Mouse (Mus musculus) lung, embryonic 14.5 days (tissue): Measurements from ENCODE around the gene Rps17. TPM values are rescaled to one million over a fixed set of nuclear protein-coding genes. Genes with fewer than 3 reads are reported as not detected.

Source experiments
- ATAC-seq: fragments of 200-750 bp; cut with Nextera tagmentation; 2 replicates; pipeline ENCODE4 v1.8.0; 2017; ENCODE audit warnings: mild to moderate bottlenecking, moderate TSS enrichment, moderate library complexity; ENCODE audit not compliant: insufficient read depth
- DNase-seq: peaks from one replicate; pipeline ENCODE4 v3.0.0-alpha.2; 2015
- H3K27ac ChIP-seq: fragments of 300-500 bp; sonication (generic); 2 replicates; pipeline ENCODE4 v1.5.1; 2014; ENCODE audit warnings: low read depth, mild to moderate bottlenecking, moderate library complexity
- H3K27me3 ChIP-seq: fragments of 300-500 bp; sonication (generic); 2 replicates; pipeline ENCODE4 v1.6.1; 2014; ENCODE audit warnings: low read length, control low read depth; ENCODE audit not compliant: insufficient read depth
- H3K36me3 ChIP-seq: fragments of 300-500 bp; sonication (generic); 2 replicates; pipeline ENCODE4 v1.6.1; 2014; ENCODE audit warnings: control low read depth; ENCODE audit not compliant: insufficient read depth
- H3K4me1 ChIP-seq: fragments of 300-500 bp; sonication (generic); 2 replicates; pipeline ENCODE4 v1.6.1; 2014; ENCODE audit warnings: antibody characterized with exemption, control low read depth; ENCODE audit not compliant: insufficient read depth
- H3K4me2 ChIP-seq: fragments of 300-500 bp; sonication (generic); 2 replicates; pipeline ENCODE4 v1.6.1; 2014; ENCODE audit warnings: mild to moderate bottlenecking
- H3K4me3 ChIP-seq: fragments of 300-500 bp; sonication (generic); 2 replicates; pipeline ENCODE4 v1.5.1; 2014; ENCODE audit warnings: low read depth, low read length
- H3K9ac ChIP-seq: fragments of 300-500 bp; sonication (generic); 2 replicates; pipeline ENCODE4 v1.6.1; 2014
- H3K9me3 ChIP-seq: fragments of 300-500 bp; sonication (generic); 2 replicates; pipeline ENCODE4 v1.6.1; 2016; ENCODE audit warnings: low read depth, low read length, control low read depth
- CTCF ChIP-seq: IDR thresholded peaks from 2 replicates; pipeline ENCODE4 v1.5.1; 2016; ENCODE audit warnings: antibody characterized with exemption, low read depth
- WGBS: fragments of 180-500 bp; shearing (Covaris S2); extraction: QIAGEN DNeasy Blood & Tissue Kit; methylation state at CpG from one replicate; pipeline ENCODE4 v1.1.7; 2014; 5-methylcytosine and 5-hydroxymethylcytosine counted together
- polyA plus RNA-seq: library from polyadenylated mRNA; unstranded; fragments of >200 nt; fragmentation: Nextera tagmentation; extraction: Ambion mirVana; gene quantifications from 2 replicates; pipeline ENCODE4 v1.2.1, GENCODE M21; 2014

Rps17 gene
- polyA plus RNA-seq, 1 experiment from 2014 or later = 1,388 TPM

DNA sequence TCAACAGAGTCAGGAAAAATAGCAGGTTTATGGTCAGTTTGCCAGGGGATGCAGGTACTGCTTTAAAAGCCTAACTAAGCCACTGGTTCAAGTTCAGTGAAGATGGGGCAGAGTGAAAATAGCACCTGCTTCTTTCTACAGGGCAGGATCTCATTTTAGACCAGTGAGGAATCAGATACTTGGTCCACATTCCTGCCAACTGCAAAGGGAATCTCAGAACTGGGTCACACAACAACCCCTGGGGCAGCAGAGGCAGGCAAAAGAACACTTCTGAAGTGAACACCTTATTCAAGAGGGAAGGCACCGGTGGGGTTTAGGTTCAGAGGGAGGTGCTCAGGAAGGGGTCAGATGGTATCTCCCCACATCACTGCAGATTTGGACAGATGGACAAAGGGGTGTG, 11.3 kb upstream of the Rps17 start:
- no peak for TF ChIP-seq CTCF
- Histone ChIP-seq H3K36me3 (no peaks in the 10 kb centered on the region), H3K27me3 (no peaks in the 10 kb centered on the region), H3K4me1 (no peaks in the 10 kb centered on the region), H3K4me2 (no peak overlapping the region), H3K27ac (no peak overlapping the region), H3K4me3 (no peak overlapping the region), H3K9ac (no peak overlapping the region), H3K9me3 (no peaks in the 10 kb centered on the region)
- 69% methylated on average over 1 of the region's 1 CpGs for WGBS
- DNase-seq = no peak
- no peak for ATAC-seq

DNA sequence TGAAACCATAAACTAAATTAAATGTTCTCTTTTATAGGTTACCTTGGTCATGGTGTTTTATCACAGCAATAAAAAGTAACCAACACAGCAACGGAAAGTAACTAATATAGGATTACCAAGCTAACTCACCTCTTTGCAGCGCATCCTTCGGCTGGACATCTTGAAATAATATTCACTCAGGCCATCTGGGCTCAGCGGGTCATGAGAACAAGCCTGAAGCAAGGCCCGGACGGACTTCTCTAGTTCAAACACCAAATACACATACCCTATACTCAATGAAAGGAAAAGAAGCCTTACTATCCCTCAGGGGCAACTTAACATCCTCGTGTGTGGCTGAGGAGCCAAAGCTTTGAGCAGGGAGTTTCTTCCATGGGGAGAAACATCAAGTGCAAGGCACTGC, 10.7 kb upstream of the Rps17 start:
- ATAC-seq = no peak
- Histone ChIP-seq H3K36me3 (no peaks in the 10 kb centered on the region), H3K4me2 (no peak overlapping the region), H3K27ac (no peak overlapping the region), H3K9me3 (no peaks in the 10 kb centered on the region), H3K4me1 (no peaks in the 10 kb centered on the region), H3K27me3 (no peaks in the 10 kb centered on the region), H3K4me3 (no peak overlapping the region), H3K9ac (no peak overlapping the region)
- WGBS = 80% methylated on average over 7 of the region's 7 CpGs
- DNase-seq = no peak
- no peak for TF ChIP-seq CTCF

DNA sequence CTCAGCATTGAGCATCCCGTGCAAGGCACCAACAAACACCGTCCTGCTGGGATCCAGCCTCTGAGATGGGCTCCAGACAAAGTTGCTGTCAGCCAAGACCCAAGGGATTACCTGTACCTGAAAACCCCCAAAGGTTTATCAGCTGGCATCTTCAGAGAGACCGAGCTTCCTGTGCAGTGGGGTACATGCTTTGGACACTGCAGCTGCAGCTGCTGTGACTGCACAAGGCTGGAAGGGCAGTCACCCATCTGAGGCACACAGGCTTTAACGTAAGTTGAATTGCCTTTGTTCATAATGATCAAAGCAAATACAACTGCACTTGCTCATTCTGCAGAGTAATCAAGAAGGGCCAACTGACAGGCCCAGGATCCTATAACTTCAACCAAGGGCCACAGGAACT, 6.8 kb upstream of the Rps17 start:
- Histone ChIP-seq H3K4me3 (no peak overlapping the region), H3K9ac (no peak overlapping the region), H3K27me3 (no peaks in the 10 kb centered on the region), H3K9me3 (no peaks in the 10 kb centered on the region), H3K27ac (no peak overlapping the region), H3K4me2 (no peak overlapping the region), H3K36me3 (no peaks in the 10 kb centered on the region), H3K4me1 (no peaks in the 10 kb centered on the region)
- no peak for TF ChIP-seq CTCF
- DNase-seq = no peak
- ATAC-seq = no peak
- WGBS = 74% methylated on average over 4 of the region's 4 CpGs

DNA sequence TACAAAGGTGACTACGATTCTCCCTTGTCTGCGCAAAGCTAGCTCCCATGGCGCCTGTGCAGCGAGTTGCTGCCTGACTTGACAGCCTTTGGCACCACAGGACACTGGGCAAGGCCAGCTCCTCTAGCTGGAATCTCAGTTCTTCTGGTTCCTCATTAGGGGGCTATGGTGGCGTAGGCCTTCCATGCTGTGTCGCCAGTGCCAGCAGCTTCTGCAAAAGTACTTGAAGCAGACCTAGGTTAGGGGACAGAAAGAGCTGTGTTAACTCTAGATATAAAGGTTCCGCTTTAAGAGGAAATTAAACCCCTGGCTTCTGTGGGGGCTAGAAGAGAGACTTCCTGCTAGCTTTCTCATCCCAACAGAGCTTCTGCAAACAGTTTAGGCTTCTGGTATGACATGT, 3.2 kb upstream of the Rps17 start:
- no peak overlapping the region for H3K4me3 ChIP-seq
- no peak for DNase-seq
- H3K36me3 ChIP-seq = peaks cover 9% of the 10 kb centered on the region
- H3K27ac ChIP-seq = no peak overlapping the region
- no peak for TF ChIP-seq CTCF
- H3K4me2 ChIP-seq = no peak overlapping the region
- ATAC-seq = no peak
- no peaks in the 10 kb centered on the region for H3K27me3 ChIP-seq
- H3K9ac ChIP-seq = no peak overlapping the region
- no peaks in the 10 kb centered on the region for H3K9me3 ChIP-seq
- 65% methylated on average over 7 of the region's 7 CpGs for WGBS
- peaks cover 7% of the 10 kb centered on the region; the same call in 1 of the 2 replicates for H3K4me1 ChIP-seq

DNA sequence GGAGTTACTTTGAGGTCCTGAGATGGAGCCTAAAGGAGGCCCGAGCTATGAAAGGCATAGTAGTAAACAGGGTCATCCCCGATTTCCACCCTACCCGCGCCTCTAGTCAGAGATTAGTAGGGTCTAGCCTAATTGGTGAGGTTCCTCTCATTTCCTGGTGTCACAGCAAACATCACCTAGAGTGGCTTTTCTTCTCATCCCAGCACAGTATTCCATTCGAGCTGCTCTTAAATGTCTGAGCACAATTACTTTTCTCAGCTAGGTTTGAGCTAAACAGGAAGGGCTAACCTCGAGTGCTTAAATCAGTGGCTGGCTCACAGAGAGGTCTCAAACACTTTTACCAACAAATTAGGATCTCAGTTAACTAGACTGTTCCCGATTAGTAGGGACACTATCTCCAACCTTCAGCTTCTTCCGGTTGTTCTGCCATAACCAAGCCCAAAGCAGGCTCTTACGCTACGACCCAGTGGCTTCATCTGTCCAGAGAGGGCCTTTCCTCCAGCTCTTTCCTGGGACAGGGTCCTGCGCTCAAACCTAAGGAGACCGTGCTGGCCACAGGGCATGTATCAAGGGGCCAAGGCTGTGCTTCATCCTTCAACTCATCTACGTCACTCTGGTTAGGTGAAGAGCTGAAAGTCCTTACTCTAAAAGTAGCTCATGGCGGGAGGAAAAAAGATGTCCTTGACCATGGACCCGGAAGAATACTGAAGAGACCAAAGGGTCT, 555 bp upstream of the Rps17 start:
- peaks cover 12% of the 10 kb centered on the region; the same call in 1 of the 2 replicates for H3K4me1 ChIP-seq
- peak overlapping the region; percentile 60 for H3K4me2 ChIP-seq
- H3K4me3 ChIP-seq = peak overlapping the region; percentile 96
- TF ChIP-seq CTCF = no peak
- no peaks in the 10 kb centered on the region for H3K27me3 ChIP-seq
- H3K27ac ChIP-seq = 0 out of 2 replicates have a peak overlapping the region, but pooled peaks have one; percentile 61
- ATAC-seq (0 out of 2 replicates have a peak, but pooled peaks have one; percentile 0), DNase-seq (no peak)
- peaks cover 34% of the 10 kb centered on the region for H3K36me3 ChIP-seq
- peak overlapping the region; percentile 48; the same call in 1 of the 2 replicates for H3K9ac ChIP-seq
- 60% methylated on average over 15 of the region's 15 CpGs for WGBS
- no peaks in the 10 kb centered on the region for H3K9me3 ChIP-seq

DNA sequence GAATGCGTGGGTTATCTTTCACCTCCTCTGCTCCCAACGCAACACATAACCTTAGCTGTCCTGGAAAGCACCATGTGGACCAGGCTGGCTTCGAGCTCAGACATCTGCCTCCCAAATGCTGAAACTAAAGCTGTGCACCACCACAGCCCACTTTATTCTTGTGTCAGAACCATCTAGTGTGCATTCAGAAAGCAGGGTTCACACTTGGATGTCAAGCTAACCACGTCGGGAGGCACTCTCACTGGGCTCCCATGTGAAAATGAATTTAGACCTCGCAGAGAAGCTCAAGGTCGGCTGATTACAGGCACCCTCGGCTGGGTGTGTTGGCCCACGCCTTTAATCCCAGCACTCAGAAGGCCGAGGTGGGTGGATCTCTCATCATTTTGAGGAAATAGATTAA, 1.2 kb downstream of the Rps17 start:
- Histone ChIP-seq H3K9me3 (no peaks in the 10 kb centered on the region), H3K4me3 (peak overlapping the region; percentile 96), H3K4me1 (peaks cover 12% of the 10 kb centered on the region; the same call in 1 of the 2 replicates), H3K27ac (peak overlapping the region; percentile 20; the same call in 1 of the 2 replicates), H3K27me3 (no peaks in the 10 kb centered on the region), H3K4me2 (peak overlapping the region; percentile 99), H3K36me3 (peaks cover 52% of the 10 kb centered on the region), H3K9ac (peak overlapping the region; percentile 99)
- no peak for TF ChIP-seq CTCF
- 4% methylated on average over 10 of the region's 10 CpGs for WGBS
- no peak for ATAC-seq
- no peak for DNase-seq

DNA sequence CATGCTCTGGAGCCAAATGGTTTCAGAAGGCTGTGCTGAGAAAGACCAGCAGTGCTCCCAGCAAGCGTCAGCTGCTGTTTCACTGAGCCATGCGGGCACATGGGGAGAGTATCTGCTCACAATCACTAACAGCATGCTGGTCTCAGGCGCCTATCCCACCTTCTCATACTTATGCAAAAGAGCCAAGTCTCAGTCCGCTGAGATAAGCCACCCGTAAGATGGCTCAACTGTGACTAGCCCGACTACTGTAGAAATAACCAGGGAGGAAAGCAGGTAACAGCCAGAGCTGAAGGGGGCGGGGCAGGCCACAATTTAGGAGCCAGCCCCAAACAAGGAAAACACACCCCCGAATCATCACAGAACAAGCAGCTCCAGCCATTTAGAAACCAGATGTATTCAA, 1.7 kb downstream of the Rps17 start:
- H3K27me3 ChIP-seq = no peaks in the 10 kb centered on the region
- TF ChIP-seq CTCF = no peak
- H3K36me3 ChIP-seq = peaks cover 57% of the 10 kb centered on the region
- ATAC-seq = no peak
- peak overlapping the region; percentile 96 for H3K4me3 ChIP-seq
- H3K27ac ChIP-seq = no peak overlapping the region; the same call in 1 of the 2 replicates
- no peak for DNase-seq
- peak overlapping the region; percentile 99 for H3K4me2 ChIP-seq
- no peaks in the 10 kb centered on the region for H3K9me3 ChIP-seq
- peak overlapping the region; percentile 99 for H3K9ac ChIP-seq
- peaks cover 12% of the 10 kb centered on the region; the same call in 1 of the 2 replicates for H3K4me1 ChIP-seq
- whole genome bisulfite sequencing = 26% methylated on average over 8 of the region's 8 CpGs
